Mouse (Mus musculus): ENCODE measurements at regions not wholly inside any gene's neighbourhood (a gene's known extent, or its start where the extent isn't known, plus 50 kb on each side); places are given as distances from the start of the nearest gene placed in this dataset.

DNA sequence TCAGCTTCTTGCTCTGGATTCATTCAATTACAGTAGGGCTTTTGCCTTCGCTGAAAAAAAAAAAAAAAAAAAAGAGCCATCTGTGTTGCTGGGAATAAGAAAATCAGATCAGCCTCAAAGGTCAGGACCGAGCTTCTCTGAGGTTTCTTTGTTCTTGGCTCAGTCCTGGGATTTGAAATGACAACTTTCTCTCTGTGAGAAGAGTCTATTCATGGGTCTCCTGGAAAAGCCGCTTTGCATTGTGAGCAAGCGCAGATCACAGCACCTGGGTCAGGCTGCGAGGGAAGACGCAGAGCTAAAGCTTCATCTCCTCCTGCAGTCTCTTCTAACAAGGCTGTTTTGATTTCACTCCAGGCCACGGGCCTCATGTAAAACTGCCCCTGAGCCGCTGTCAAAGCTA, 125.0 kb upstream of the Mb21d2 start:
- Histone ChIP-seq H3K27me3 (ENCODE audit: insufficient read depth, low read length) (no peaks in the 10 kb centered on the region), H3K27ac (no peak overlapping the region), H3K9me3 (ENCODE audit: low read length) (no peaks in the 10 kb centered on the region), H3K36me3 (ENCODE audit: insufficient read depth, low read length) (no peaks in the 10 kb centered on the region), H3K4me3 (ENCODE audit: low read length) (no peak overlapping the region), H3K9ac (replicated peaks; ENCODE audit: low read length) (no peak overlapping the region), H3K4me2 (ENCODE audit: low read depth, low read length) (peak overlapping the region; percentile 28; the same call in 1 of the 2 replicates), H3K4me1 (ENCODE audit: insufficient read depth, low read length) (no peaks in the 10 kb centered on the region)
- TF ChIP-seq CTCF (IDR thresholded peaks at IDR 0.05; ENCODE audit: low read depth) = no peak
- WGBS = 28% methylated on average over 8 of the region's 8 CpGs
- ATAC-seq (no peak), DNase-seq (ENCODE audit: low spot score) (peak; percentile 23)

DNA sequence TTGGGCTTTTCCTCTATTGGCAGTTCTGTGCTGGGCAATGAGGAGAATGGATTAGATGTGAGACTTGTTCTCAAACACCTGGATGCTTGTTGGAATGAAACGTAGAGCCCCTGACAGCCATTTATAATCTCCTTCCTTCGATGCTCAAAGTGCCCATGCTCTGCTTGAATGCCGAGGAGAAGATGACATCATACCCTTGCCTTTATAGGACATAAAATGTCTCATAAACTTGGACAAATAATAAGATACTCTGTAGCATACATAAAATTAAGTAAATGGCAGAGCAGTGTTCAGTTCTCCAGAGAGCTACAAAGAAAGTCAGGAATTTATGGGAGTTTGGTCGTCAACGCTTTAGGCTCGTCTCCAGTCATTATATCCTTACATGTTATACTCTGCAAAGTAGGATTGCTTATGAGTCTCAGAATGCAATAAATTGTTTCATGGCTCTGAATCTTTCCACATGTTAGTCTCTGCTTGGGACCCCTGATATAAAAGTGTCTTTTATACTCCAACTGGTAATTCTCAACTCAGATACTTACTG, 117.0 kb upstream of the Mb21d2 start:
- no peak overlapping the region for H3K27ac ChIP-seq
- ATAC-seq (no peak), DNase-seq (ENCODE audit: low spot score) (no peak)
- no peak overlapping the region for H3K4me2 ChIP-seq (ENCODE audit: low read depth, low read length)
- H3K4me1 ChIP-seq (ENCODE audit: insufficient read depth, low read length) = no peaks in the 10 kb centered on the region
- no peak for TF ChIP-seq CTCF (IDR thresholded peaks at IDR 0.05; ENCODE audit: low read depth)
- no peak overlapping the region for H3K9ac ChIP-seq (replicated peaks; ENCODE audit: low read length)
- H3K4me3 ChIP-seq (ENCODE audit: low read length) = no peak overlapping the region
- H3K27me3 ChIP-seq (ENCODE audit: insufficient read depth, low read length) = no peaks in the 10 kb centered on the region
- WGBS = 83% methylated on average over 6 of the region's 6 CpGs
- no peaks in the 10 kb centered on the region for H3K9me3 ChIP-seq (ENCODE audit: low read length)
- no peaks in the 10 kb centered on the region for H3K36me3 ChIP-seq (ENCODE audit: insufficient read depth, low read length)

GRCm38 (mm10) chr16:29035523-29035922, 106.0 kb upstream of the Mb21d2 start:
- ATAC-seq (no peak), DNase-seq (ENCODE audit: low spot score) (no peak)
- H3K9me3 ChIP-seq (ENCODE audit: low read length) = no peaks in the 10 kb centered on the region
- no peak overlapping the region for H3K9ac ChIP-seq (replicated peaks; ENCODE audit: low read length)
- 85% methylated on average over 5 of the region's 5 CpGs for WGBS
- no peak overlapping the region for H3K4me2 ChIP-seq (ENCODE audit: low read depth, low read length)
- no peaks in the 10 kb centered on the region for H3K27me3 ChIP-seq (ENCODE audit: insufficient read depth, low read length)
- TF ChIP-seq CTCF (IDR thresholded peaks at IDR 0.05; ENCODE audit: low read depth) = no peak
- no peak overlapping the region for H3K4me3 ChIP-seq (ENCODE audit: low read length)
- peaks cover 5% of the 10 kb centered on the region; the same call in 1 of the 2 replicates for H3K4me1 ChIP-seq (ENCODE audit: insufficient read depth, low read length)
- no peaks in the 10 kb centered on the region for H3K36me3 ChIP-seq (ENCODE audit: insufficient read depth, low read length)
- H3K27ac ChIP-seq = no peak overlapping the region

GRCm38 (mm10) chr16:29034053-29034794, 104.8 kb upstream of the Mb21d2 start:
- H3K36me3 ChIP-seq (ENCODE audit: insufficient read depth, low read length) = no peaks in the 10 kb centered on the region
- H3K9me3 ChIP-seq (ENCODE audit: low read length) = no peaks in the 10 kb centered on the region
- WGBS = 28% methylated on average over 16 of the region's 16 CpGs
- ATAC-seq (peak; percentile 83), DNase-seq (ENCODE audit: low spot score) (peak; percentile 56)
- no peak for TF ChIP-seq CTCF (IDR thresholded peaks at IDR 0.05; ENCODE audit: low read depth)
- H3K4me3 ChIP-seq (ENCODE audit: low read length) = no peak overlapping the region
- no peak overlapping the region for H3K9ac ChIP-seq (replicated peaks; ENCODE audit: low read length)
- peak overlapping the region; percentile 21; the same call in 1 of the 2 replicates for H3K27ac ChIP-seq
- no peaks in the 10 kb centered on the region for H3K27me3 ChIP-seq (ENCODE audit: insufficient read depth, low read length)
- H3K4me2 ChIP-seq (ENCODE audit: low read depth, low read length) = peak overlapping the region; percentile 42
- peaks cover 5% of the 10 kb centered on the region; the same call in 1 of the 2 replicates for H3K4me1 ChIP-seq (ENCODE audit: insufficient read depth, low read length)

GRCm38 (mm10) chr16:29033357-29033756, 103.9 kb upstream of the Mb21d2 start:
- Histone ChIP-seq H3K27ac (no peak overlapping the region), H3K4me2 (ENCODE audit: low read depth, low read length) (no peak overlapping the region), H3K4me3 (ENCODE audit: low read length) (no peak overlapping the region), H3K9me3 (ENCODE audit: low read length) (no peaks in the 10 kb centered on the region), H3K4me1 (ENCODE audit: insufficient read depth, low read length) (peaks cover 5% of the 10 kb centered on the region; the same call in 1 of the 2 replicates), H3K36me3 (ENCODE audit: insufficient read depth, low read length) (no peaks in the 10 kb centered on the region), H3K27me3 (ENCODE audit: insufficient read depth, low read length) (no peaks in the 10 kb centered on the region), H3K9ac (replicated peaks; ENCODE audit: low read length) (no peak overlapping the region)
- ATAC-seq (no peak), DNase-seq (ENCODE audit: low spot score) (no peak)
- TF ChIP-seq CTCF (IDR thresholded peaks at IDR 0.05; ENCODE audit: low read depth) = 0 out of 2 replicates have a peak, but pooled peaks have one; percentile 21
- WGBS = 74% methylated on average over 5 of the region's 5 CpGs

GRCm38 (mm10) chr16:29027856-29028255, 98.4 kb upstream of the Mb21d2 start:
- Histone ChIP-seq H3K9me3 (ENCODE audit: low read length) (no peaks in the 10 kb centered on the region), H3K27me3 (ENCODE audit: insufficient read depth, low read length) (no peaks in the 10 kb centered on the region), H3K4me2 (ENCODE audit: low read depth, low read length) (no peak overlapping the region), H3K27ac (no peak overlapping the region), H3K4me3 (ENCODE audit: low read length) (no peak overlapping the region), H3K4me1 (ENCODE audit: insufficient read depth, low read length) (no peaks in the 10 kb centered on the region), H3K36me3 (ENCODE audit: insufficient read depth, low read length) (no peaks in the 10 kb centered on the region), H3K9ac (replicated peaks; ENCODE audit: low read length) (no peak overlapping the region)
- TF ChIP-seq CTCF (IDR thresholded peaks at IDR 0.05; ENCODE audit: low read depth) = no peak
- WGBS = 77% methylated on average over 11 of the region's 11 CpGs
- ATAC-seq (no peak), DNase-seq (ENCODE audit: low spot score) (peak; percentile 8)

GRCm38 (mm10) chr16:29001249-29001648, 71.8 kb upstream of the Mb21d2 start:
- Histone ChIP-seq H3K4me1 (ENCODE audit: insufficient read depth, low read length) (no peaks in the 10 kb centered on the region), H3K4me2 (ENCODE audit: low read depth, low read length) (no peak overlapping the region), H3K9me3 (ENCODE audit: low read length) (no peaks in the 10 kb centered on the region), H3K36me3 (ENCODE audit: insufficient read depth, low read length) (no peaks in the 10 kb centered on the region), H3K27me3 (ENCODE audit: insufficient read depth, low read length) (no peaks in the 10 kb centered on the region), H3K4me3 (ENCODE audit: low read length) (no peak overlapping the region), H3K27ac (peak overlapping the region; percentile 18; the same call in 1 of the 2 replicates), H3K9ac (replicated peaks; ENCODE audit: low read length) (no peak overlapping the region)
- ATAC-seq (peak; percentile 91), DNase-seq (ENCODE audit: low spot score) (peak; percentile 85)
- 29% methylated on average over 9 of the region's 9 CpGs for WGBS
- no peak for TF ChIP-seq CTCF (IDR thresholded peaks at IDR 0.05; ENCODE audit: low read depth)
